Mouse (Mus musculus): ENCODE results near the gene Acvr2b.

GRCm38 (mm10) chr9:119473011-119473410, 71.1 kb downstream of the Acvr2b start:
- TF ChIP-seq CTCF (IDR thresholded peaks at IDR 0.05; ENCODE audit: low read depth) (no peak), EP300 (optimal IDR thresholded peaks at IDR 0.05) (no peak)
